ENCODE assay signal across 8 mouse cellular contexts in genomic region chr10:79716988-79717355, GRCm38 (mm10). TPM values are rescaled to one million over a fixed set of nuclear protein-coding genes. Genes with fewer than 3 reads are reported as not detected.
DNase-seq lines count a peak whose midpoint lies in the region; ATAC-seq and TF ChIP-seq lines count a peak whose summit lies in the region.

No protein-coding gene starts in this region.

- H3K27ac ChIP-seq in forebrain, embryonic 11.5 days (ENCODE audit: low read depth, low read length): no peak overlapping the region
- H3K27ac ChIP-seq in limb, embryonic 14.5 days (replicated peaks; ENCODE audit: low read depth, low read length): no peak overlapping the region

- WGBS in forebrain, embryonic 11.5 days: under 1% methylated on average over 44 of the region's 44 CpGs
- WGBS in limb, embryonic 14.5 days: 0% methylated on average over 38 of the region's 44 CpGs

- H3K36me3 ChIP-seq in forebrain, embryonic 11.5 days (ENCODE audit: control insufficient read depth, insufficient read depth, low read length): no peaks in the 10 kb centered on the region
- H3K36me3 ChIP-seq in limb, embryonic 14.5 days (ENCODE audit: control insufficient read depth, insufficient read depth, low read length): peaks cover 3% of the 10 kb centered on the region; the same call in 1 of the 2 replicates

- H3K27me3 ChIP-seq in forebrain, embryonic 11.5 days (ENCODE audit: control insufficient read depth, insufficient read depth, low read length): peaks cover 41% of the 10 kb centered on the region
- peaks cover 43% of the 10 kb centered on the region for H3K27me3 ChIP-seq in limb, embryonic 14.5 days (ENCODE audit: control insufficient read depth, insufficient read depth, low read length)

- TF ChIP-seq POLR2A in limb, embryonic 14.5 days (IDR thresholded peaks at IDR 0.05; ENCODE audit: borderline replicate concordance, extremely low read depth, insufficient read depth, insufficient read length): no peak

- peak overlapping the region; percentile 62 for H3K4me3 ChIP-seq in forebrain, embryonic 11.5 days (ENCODE audit: low read depth, low read length)
- peak overlapping the region; percentile 53 for H3K4me3 ChIP-seq in limb, embryonic 14.5 days (replicated peaks; ENCODE audit: low read length)

- peak overlapping the region; percentile 54 for H3K9ac ChIP-seq in forebrain, embryonic 11.5 days (ENCODE audit: low read length)
- peak overlapping the region; percentile 48 for H3K9ac ChIP-seq in limb, embryonic 14.5 days (ENCODE audit: low read depth, low read length, severe bottlenecking)

- no peaks in the 10 kb centered on the region for H3K9me3 ChIP-seq in forebrain, embryonic 11.5 days (ENCODE audit: control insufficient read depth, low read length)
- H3K9me3 ChIP-seq in limb, embryonic 14.5 days (ENCODE audit: control insufficient read depth, low read length): no peaks in the 10 kb centered on the region

- no peak for ATAC-seq in forebrain, embryonic 11.5 days (replicated peaks; ENCODE audit: low FRiP score)
- ATAC-seq in limb, embryonic 14.5 days (ENCODE audit: low FRiP score, low read depth): no peak
- no peak for ATAC-seq in megakaryocyte progenitor cell, adult 5-6 weeks (replicated peaks; ENCODE audit: poor library complexity)

- H3K4me1 ChIP-seq in forebrain, embryonic 11.5 days (replicated peaks; ENCODE audit: control insufficient read depth, insufficient read depth, low read length): peaks cover 8% of the 10 kb centered on the region; the same call in 1 of the 2 replicates
- H3K4me1 ChIP-seq in limb, embryonic 14.5 days (ENCODE audit: control insufficient read depth, insufficient read depth, low read length): peaks cover 9% of the 10 kb centered on the region; the same call in 1 of the 2 replicates

- peak; percentile 40 for DNase-seq in embryo, embryonic 11 days
- DNase-seq in embryo, embryonic 10 days (ENCODE audit: low spot score): no peak
- DNase-seq in ovary, postnatal 36 days (ENCODE audit: low spot score): peak; percentile 32
- DNase-seq in ovary, postnatal 14 days (ENCODE audit: low spot score): no peak
- DNase-seq in forebrain, embryonic 11.5 days (ENCODE audit: low spot score): no peak
- DNase-seq in limb, embryonic 14.5 days (ENCODE audit: low spot score): no peak
- peak; percentile 61 for DNase-seq in right cerebral cortex, postnatal 25 days

- peak overlapping the region; percentile 83 for H3K4me2 ChIP-seq in forebrain, embryonic 11.5 days (ENCODE audit: low read depth, low read length, severe bottlenecking)
- H3K4me2 ChIP-seq in limb, embryonic 14.5 days (replicated peaks; ENCODE audit: low read depth, low read length, severe bottlenecking): peak overlapping the region; percentile 86

RNA-seq across cellular contexts. Expression of gene Hcn2, which starts 0.5 kb away (rescaled TPM):
- 0.15 and 0.40 TPM in 2 replicates for polyA plus RNA-seq in forebrain, embryonic 11.5 days (2014; fragmentation: Nextera tagmentation; extraction: Ambion mirVana)
- polyA plus RNA-seq in limb, embryonic 14.5 days (2012; rRNA removed): 0.70 and 1.3 TPM in 2 replicates
- 0.18 and 0.21 TPM in 2 replicates for polyA plus RNA-seq in limb, embryonic 14.5 days (2014; fragmentation: Nextera tagmentation; extraction: Ambion mirVana)
- not detected in 2 replicates for total RNA-seq in megakaryocyte progenitor cell, adult 5-6 weeks (2015)
- total RNA-seq in megakaryocyte progenitor cell, adult 5-6 weeks (2017): not detected in 2 replicates

RNA-seq across cellular contexts. Expression of gene Bsg, which starts 12.7 kb away (rescaled TPM):
- polyA plus RNA-seq in forebrain, embryonic 11.5 days (2014; fragmentation: Nextera tagmentation; extraction: Ambion mirVana): 551 and 582 TPM in 2 replicates
- 763 and 866 TPM in 2 replicates for polyA plus RNA-seq in limb, embryonic 14.5 days (2012; rRNA removed)
- 805 and 825 TPM in 2 replicates for polyA plus RNA-seq in limb, embryonic 14.5 days (2014; fragmentation: Nextera tagmentation; extraction: Ambion mirVana)
- total RNA-seq in megakaryocyte progenitor cell, adult 5-6 weeks (2015): 441 and 471 TPM in 2 replicates
- 272 TPM in 2 replicates for total RNA-seq in megakaryocyte progenitor cell, adult 5-6 weeks (2017)

RNA-seq across cellular contexts. Expression of gene Gzmm, which starts 28.2 kb away (rescaled TPM):
- 0.81 and 0.92 TPM in 2 replicates for polyA plus RNA-seq in forebrain, embryonic 11.5 days (2014; fragmentation: Nextera tagmentation; extraction: Ambion mirVana)
- 1.1 and 1.4 TPM in 2 replicates for polyA plus RNA-seq in limb, embryonic 14.5 days (2012; rRNA removed)
- 0.66 and 0.82 TPM in 2 replicates for polyA plus RNA-seq in limb, embryonic 14.5 days (2014; fragmentation: Nextera tagmentation; extraction: Ambion mirVana)
- total RNA-seq in megakaryocyte progenitor cell, adult 5-6 weeks (2015): 0.29 and 0.49 TPM in 2 replicates
- total RNA-seq in megakaryocyte progenitor cell, adult 5-6 weeks (2017): 1.1 and 2.8 TPM in 2 replicates

RNA-seq across cellular contexts. Expression of gene Polrmt, which starts 29.4 kb away (rescaled TPM):
- 41.1 and 44.8 TPM in 2 replicates for polyA plus RNA-seq in forebrain, embryonic 11.5 days (2014; fragmentation: Nextera tagmentation; extraction: Ambion mirVana)
- 64.1 and 75.3 TPM in 2 replicates for polyA plus RNA-seq in limb, embryonic 14.5 days (2012; rRNA removed)
- 33.4 and 36.6 TPM in 2 replicates for polyA plus RNA-seq in limb, embryonic 14.5 days (2014; fragmentation: Nextera tagmentation; extraction: Ambion mirVana)
- 36.9 and 46.9 TPM in 2 replicates for total RNA-seq in megakaryocyte progenitor cell, adult 5-6 weeks (2015)
- 10.8 and 14.6 TPM in 2 replicates for total RNA-seq in megakaryocyte progenitor cell, adult 5-6 weeks (2017)

RNA-seq across cellular contexts. Expression of gene Cdc34, which starts 35.0 kb away (rescaled TPM):
- 180 and 185 TPM in 2 replicates for polyA plus RNA-seq in forebrain, embryonic 11.5 days (2014; fragmentation: Nextera tagmentation; extraction: Ambion mirVana)
- 138 and 156 TPM in 2 replicates for polyA plus RNA-seq in limb, embryonic 14.5 days (2012; rRNA removed)
- polyA plus RNA-seq in limb, embryonic 14.5 days (2014; fragmentation: Nextera tagmentation; extraction: Ambion mirVana): 106 and 110 TPM in 2 replicates
- total RNA-seq in megakaryocyte progenitor cell, adult 5-6 weeks (2015): 69.2 and 79.0 TPM in 2 replicates
- total RNA-seq in megakaryocyte progenitor cell, adult 5-6 weeks (2017): 154 and 169 TPM in 2 replicates

Comparison
In these comparisons a context has a peak if more than half of its experiments do, and no peak if none do; other contexts are left out.
1. DNase-seq: peak in embryo, embryonic 11 days (single experiment), ovary, postnatal 36 days (single experiment) and right cerebral cortex, postnatal 25 days (single experiment); none in embryo, embryonic 10 days (single experiment), ovary, postnatal 14 days (single experiment), forebrain, embryonic 11.5 days (single experiment) and limb, embryonic 14.5 days (single experiment).